Mouse (Mus musculus) c-Kit-negative CD71-positive TER-119-positive erythroid progenitor cells, embryonic 14.5 days (primary cell): Measurements from ENCODE around the gene Nkx2-3.

Source experiments
- DNase-seq: peaks from one replicate; pipeline ENCODE4 v3.0.0-alpha.2; 2013; ENCODE audit warnings: low read depth, low spot score

The Nkx2-3 gene

GRCm38 (mm10) chr19:43618505-43619030 lies 6.4 kb downstream of the Nkx2-3 start:
- no peak for DNase-seq

- no peak for DNase-seq
These were observed 7.9 kb downstream of the Nkx2-3 start for GRCm38 (mm10) chr19:43619916-43620479.

GRCm38 (mm10) chr19:43623913-43624312 lies 11.8 kb downstream of the Nkx2-3 start:
- no peak for DNase-seq

DNA sequence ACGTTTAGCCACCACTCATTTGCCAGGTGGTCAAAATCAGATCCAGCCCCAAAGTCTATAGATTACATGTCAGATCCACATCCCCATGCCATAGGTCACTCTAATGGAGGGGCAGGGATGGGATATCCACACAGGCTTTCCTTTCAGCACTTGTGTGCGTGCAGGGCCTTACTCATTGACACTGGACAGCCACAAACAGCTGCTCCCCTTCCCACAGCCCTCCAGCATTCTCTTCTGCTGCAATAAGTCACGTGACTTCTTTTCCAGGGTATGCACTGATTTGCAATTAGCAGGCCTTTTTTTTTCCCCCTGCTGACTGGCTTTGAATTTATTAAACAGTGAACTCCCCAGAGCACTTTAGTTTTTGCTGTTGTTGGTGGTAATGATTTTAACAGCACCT lies 14.0 kb downstream of the Nkx2-3 start:
- no peak for DNase-seq

- no peak for DNase-seq
These were observed 15.2 kb downstream of the Nkx2-3 start for GRCm38 (mm10) chr19:43627345-43627744.

DNA sequence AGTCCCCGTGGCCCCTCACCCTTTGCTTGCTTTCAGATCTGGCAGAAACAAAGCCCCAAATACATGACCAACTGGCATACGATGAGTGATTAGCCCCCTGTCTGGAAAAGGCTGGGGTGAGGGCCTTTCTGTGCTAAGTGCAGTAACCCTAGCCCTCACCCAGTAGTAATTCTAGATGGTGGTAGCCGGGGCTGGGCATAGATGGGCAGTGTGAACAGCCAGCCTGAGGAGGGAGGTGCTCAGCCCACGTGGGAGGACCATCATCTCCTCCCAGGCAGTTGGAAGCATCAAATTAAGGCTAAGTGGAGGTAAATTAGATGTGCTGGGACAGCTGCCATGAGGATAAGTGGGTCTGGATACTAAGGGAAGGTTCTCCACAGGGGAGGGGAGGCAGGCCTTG lies 17.0 kb downstream of the Nkx2-3 start:
- no peak for DNase-seq

DNA sequence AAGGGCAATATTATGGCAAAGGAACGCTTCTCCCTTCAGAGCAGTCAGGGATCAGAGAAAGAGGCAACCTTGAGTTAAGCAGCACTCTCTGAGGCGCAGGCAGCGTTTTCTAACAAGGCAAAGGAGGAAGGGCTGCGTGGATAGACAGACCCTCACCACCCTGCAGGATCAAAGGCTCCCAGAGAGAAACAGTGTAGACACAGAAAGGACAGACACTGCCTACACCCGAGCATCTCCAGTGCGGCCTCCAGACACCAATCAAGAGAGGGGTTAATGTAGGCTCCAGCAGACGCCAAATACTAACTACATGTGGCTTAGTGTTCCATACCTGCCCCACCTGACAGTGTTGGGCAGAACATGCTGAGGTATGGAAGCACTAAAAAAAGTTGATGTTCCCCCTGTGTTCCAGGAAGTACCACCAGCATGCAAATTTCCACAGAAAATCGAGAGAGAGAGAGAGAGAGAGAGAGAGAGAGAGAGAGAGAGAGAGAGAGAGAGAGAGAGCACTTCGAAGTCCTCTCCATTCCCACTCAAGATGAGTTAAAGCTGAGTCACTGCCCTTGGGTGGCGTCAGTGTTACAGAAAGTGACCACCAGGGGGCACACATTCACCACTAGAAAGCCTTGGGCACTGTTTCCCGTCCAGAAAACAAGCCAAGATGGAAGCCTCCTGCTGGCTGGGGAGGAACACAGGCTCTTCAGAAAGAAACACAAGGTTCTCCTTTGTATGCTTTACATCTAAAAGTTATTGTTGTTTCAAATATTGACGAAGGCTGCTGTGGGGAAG lies 18.5 kb downstream of the Nkx2-3 start:
- peak; percentile 68 for DNase-seq

DNA sequence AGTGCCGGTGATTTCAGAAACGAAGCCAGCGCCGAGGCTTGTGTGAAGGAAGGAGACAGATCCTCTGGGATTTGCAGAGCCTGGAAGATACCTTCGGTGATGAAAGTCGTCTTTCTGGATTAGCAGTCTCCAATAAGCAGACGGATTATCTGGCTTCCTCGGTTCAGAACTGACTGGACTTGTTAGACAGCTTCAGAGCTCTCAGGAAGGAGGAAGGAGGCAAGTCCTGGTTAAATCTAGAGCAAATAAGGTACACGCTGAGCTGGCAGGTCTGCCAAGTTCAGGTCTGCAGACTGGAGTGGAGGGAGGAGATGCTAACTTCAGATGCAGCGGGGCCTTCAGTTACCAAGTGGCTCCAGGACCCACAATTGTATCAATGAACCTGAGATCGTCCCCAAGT lies 29.7 kb downstream of the Nkx2-3 start:
- DNase-seq = no peak

DNA sequence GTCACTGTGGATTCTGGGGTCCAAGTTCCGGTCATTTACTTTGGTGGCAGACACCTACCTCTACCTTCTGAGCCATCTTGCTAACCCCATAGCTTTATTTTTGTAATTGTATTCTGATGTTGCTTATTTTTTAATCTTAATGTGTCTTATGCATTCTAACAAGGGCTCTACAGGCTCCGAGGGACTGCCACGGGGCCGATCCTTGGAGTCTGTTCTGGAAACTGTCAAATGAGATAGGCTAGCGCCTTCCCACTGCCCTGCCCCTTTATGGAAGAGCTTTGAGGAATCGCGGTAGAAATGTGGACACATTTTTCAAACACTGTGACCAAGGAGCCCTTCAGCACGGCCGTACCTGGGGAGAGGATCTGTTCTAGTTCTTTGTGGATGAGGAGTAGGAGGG lies 30.7 kb downstream of the Nkx2-3 start:
- no peak for DNase-seq

- no peak for DNase-seq
These were observed 33.4 kb downstream of the Nkx2-3 start for GRCm38 (mm10) chr19:43645508-43645907.

DNA sequence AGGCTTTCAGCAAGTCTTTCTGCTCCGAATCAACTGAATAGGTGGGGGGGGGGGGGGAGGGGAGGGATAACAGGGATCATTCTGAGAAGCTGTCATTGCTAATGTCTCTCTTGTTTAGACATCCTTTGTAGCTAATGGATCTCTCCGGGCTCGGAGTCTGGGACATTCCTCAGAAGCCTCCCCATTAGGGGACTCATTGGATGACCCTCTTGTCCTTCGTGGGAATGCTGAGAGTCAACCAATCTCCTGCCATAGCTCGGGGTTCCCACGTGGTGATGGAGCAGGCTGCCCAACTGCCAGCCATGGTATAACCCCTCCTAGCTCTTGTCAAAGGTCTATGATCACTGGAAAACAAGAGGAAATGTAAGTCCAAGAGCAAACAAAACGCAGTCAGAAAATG lies 34.7 kb downstream of the Nkx2-3 start:
- no peak for DNase-seq

- no peak for DNase-seq
These were observed 35.1 kb downstream of the Nkx2-3 start for GRCm38 (mm10) chr19:43647261-43647660.

DNA sequence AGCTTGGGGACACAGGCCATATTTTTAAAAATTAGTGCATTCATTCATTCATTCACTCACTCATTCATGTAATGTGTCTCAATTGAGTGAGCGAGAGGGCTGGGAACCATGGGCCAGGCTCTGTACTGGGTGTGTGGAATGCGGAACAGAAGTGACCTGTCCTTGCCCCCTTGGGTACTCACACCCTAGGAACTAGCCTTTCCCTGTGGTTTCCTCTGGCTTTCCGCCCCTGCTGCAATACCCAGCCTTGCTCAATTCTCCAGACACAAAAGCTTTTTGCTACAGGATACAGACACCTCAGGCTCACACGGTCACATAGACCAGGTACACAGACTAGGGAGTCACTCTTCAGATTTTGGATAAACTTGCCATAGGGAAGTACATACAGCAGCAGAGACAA lies 36.2 kb downstream of the Nkx2-3 start:
- no peak for DNase-seq

GRCm38 (mm10) chr19:43651241-43651785 lies 39.2 kb downstream of the Nkx2-3 start:
- no peak for DNase-seq

GRCm38 (mm10) chr19:43655735-43656492 lies 43.8 kb downstream of the Nkx2-3 start:
- peak; percentile 5 for DNase-seq

- no peak for DNase-seq
These were observed 47.5 kb downstream of the Nkx2-3 start for GRCm38 (mm10) chr19:43659632-43660031.

- no peak for DNase-seq
These were observed 48.6 kb downstream of the Nkx2-3 start for GRCm38 (mm10) chr19:43660774-43661173.

DNA sequence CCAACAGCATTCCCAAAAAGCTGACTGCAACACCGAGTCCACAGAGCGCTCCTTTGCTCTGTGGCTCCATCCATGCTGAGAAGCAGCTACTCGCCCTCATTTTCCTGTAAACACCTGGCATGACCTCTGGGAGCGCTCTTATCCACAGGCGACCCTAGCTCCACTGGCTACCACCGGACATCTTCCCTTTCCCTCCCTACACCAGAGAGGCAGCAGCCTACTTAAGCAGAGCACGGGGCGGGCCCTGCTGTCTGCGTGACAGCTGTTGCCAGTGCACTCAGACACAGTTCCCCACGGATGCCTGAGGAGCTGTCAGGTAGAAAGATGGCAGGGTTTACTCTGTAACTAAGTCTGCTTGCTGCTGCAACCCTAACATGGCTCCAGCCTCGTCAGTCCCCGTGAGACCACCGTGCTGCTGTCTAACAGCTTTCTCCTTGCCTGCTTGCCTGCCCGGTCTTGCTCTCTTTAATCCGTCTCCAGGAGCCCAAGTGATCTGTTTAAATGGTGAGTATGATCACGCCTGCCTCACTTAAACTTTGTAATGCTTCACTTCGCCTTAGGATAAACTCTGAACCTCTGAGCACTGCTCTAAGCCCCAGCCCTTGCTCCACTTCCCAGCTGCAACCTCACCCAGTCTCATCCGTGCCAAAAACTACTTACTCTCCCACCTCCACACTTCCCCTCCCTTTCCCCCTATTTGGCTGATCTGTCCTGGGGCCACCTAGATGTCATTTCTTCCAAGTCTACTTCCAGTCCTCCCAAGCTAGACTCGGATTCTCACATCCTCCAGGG lies 50.2 kb downstream of the Nkx2-3 start:
- DNase-seq = no peak

DNA sequence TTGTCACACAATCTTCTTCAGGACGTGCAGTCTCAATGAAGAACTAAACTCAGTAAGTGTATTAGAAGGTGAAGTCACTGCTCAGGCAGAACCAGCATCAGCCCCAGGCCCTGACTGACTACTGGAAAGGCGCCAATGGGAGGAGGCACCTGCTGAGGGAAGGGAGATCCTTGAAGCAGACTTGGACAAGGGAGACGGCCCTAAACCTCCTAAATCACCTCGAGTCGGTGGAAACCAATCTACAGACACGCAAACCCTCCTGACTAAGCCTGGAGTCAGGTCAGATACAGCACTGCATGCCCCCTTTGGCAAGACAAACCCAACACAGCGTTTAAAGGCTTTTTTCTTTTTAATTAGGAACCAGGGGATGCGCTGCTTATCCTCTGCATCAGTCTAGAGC lies 51.3 kb downstream of the Nkx2-3 start:
- no peak for DNase-seq
